Mouse (Mus musculus): ENCODE results near the gene Sfrp2.

Sfrp2 gene

DNA sequence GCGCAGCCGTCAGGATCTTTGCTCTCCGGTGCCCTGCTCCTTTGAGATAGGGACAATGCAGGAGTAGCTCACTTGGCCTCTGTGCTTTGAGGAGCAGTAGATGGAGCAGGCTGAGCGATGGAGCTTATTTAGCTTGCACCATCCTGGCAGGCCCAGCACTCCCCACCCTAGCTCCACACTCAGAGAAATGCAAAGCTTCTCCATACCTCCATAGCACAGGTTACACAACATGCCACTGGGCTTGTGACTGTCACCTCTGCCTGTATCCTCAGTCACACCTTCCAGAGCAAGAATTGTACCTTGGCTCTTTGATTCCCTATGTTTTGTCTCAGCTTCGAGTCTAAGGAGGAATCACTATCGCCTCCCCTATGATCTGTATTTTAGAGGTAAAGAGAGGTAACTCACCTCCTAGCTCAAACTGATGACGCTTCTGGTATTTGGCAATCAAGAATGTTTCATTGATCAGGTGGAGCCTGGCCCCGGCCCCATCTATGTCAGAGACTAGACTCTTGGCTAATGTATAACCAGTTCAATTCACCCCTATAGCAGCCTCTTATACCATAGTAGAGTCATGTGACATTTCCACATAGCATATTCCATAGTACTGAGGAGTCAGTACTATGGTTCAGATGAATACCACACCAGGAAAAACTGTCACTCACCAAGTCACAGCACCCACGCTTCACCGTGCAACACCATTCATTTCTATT, 5.2 kb downstream of the Sfrp2 start:
- no peak for DNase-seq (ENCODE audit: low spot score)

DNA sequence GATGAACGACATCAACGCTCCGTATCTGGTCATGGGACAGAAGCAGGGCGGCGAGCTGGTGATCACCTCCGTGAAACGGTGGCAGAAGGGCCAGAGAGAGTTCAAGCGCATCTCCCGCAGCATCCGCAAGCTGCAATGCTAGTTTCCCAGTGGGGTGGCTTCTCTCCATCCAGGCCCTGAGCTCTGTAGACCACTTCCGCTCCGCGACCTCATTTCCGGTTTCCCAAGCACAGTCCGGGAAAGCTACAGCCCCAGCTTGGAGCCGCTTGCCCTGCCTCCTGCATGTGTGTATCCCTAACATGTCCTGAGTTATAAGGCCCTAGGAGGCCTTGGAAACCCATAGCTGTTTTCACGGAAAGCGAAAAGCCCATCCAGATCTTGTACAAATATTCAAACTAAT, 7.2 kb downstream of the Sfrp2 start:
- no peak for DNase-seq (ENCODE audit: low spot score)

DNA sequence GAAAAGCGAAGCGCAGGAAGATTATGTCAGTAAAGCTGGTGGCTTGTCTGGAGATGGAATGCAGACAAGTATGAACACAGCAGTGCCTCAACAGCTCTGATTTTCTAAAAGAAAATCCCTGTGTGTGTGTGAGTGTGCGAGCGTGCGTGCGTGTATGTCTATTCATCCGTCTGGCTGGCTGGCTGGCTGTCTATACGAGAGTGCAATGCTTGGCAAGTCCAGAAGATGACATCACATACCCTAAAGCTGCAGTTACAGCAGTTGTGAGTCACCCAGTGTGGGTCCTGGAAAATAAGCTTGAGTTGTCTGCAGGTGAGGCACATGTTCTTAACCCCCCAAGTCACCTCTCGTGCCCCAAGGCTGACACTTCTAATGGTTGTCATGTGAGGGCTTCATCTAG, 9.3 kb downstream of the Sfrp2 start:
- no peak for DNase-seq (ENCODE audit: low spot score)

DNA sequence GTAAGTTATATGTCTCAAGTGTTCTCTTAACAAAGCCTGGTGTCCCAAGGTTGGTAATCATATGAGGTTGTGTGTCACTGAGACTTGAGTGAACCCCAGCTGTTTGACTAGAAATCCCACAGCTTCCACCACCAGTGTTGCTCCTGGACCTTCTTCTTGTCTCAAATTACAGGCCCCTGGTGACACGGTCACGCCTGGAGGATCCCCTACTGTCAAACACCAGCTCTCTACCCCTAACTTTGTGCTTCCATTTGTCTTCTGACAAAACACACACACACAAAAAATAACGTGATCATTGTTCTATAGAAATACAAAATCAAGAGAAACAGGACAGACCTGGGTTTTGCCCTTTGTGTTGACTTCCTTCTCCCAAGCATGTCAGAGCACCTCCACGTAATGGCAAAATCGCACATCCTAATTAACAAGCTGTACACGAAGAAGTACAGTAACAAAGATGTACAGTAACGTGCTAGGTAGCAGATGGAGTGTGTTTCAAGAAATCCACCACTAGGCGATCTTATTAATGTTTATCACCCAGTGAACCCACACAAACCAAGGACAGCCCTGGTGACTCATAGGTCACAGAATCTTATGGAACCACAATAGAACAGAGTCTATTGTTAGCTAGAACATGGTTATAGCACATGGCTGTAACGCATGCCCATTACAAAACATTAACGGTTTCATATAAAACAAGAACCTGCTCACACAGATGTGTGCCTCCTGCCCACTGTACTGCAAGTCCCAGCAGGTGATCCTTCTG, 15.5 kb downstream of the Sfrp2 start:
- DNase-seq (ENCODE audit: low spot score): no peak

DNA sequence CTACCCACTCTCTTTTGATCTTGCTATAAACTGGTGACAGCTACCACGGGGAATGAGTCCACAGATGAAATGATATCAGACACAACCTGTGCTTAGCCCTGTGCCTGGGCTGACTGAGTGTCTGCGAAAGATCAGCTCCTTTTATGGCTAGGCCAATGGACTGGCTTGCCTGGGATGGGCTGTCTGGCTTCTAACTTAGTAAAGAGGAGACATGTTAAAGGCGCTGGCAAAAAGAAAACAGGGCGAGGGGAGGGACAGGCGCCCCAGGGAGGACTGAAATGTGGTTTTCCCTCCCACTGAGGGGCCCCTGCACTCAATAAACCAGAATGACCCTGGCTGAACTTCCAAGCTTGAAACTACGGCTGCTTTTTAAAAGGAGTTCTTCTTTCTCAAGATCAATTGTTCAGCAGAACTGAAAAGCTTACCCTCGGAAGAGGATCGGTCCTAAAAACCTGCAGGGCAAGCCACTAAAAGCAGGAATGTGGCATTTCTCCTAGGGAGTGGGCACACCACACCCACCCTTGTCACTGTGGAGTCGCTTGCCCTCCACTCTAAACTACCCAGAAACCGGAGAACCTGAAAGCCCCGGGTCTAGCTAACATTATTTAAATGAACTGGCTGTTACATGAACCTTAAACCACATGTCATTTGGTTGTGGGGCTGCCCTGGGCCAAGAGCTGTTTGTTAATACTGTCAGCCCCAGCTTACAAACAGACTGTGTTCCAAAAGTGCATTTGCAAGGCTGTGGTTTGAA, 17.8 kb downstream of the Sfrp2 start:
- no peak for DNase-seq (ENCODE audit: low spot score)

DNA sequence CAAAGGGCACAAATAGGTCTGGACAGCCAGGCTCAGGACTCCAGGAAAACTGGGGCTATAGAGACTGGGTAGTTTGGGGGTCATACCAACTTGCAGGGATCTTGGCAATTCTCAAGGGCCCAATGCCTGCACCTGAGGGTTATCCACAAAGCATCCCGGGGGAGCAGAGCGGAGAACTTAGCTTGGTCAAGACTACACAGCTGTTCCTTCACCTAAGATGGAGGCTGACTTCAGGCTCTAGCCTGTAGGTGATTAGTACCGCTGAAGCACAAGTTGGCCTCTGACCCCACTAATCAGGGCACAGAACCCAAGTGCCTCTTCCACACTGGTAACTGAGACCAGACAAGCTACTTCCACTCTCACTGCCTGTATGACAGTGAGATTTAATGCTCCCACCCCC, 18.6 kb downstream of the Sfrp2 start:
- DNase-seq (ENCODE audit: low spot score): no peak

DNA sequence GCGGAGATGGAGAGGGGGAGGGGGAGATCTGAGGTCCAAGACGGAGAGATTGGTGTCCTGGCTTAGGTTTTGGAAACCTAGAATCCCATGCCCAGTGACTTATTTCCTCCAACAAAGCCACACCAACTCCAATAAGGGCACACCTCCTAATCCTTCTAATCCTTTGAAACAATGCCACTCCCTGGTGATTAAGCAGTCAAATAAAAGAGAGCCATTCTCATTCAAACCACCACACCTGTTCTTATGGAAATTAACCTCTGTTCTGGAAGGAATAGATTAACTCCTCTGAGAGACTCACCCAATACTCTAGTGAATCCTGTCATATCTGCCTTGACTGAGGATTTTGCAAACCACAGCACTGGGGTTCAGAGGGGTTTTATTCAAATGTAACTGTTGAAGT, 21.0 kb downstream of the Sfrp2 start:
- DNase-seq (ENCODE audit: low spot score): no peak

DNA sequence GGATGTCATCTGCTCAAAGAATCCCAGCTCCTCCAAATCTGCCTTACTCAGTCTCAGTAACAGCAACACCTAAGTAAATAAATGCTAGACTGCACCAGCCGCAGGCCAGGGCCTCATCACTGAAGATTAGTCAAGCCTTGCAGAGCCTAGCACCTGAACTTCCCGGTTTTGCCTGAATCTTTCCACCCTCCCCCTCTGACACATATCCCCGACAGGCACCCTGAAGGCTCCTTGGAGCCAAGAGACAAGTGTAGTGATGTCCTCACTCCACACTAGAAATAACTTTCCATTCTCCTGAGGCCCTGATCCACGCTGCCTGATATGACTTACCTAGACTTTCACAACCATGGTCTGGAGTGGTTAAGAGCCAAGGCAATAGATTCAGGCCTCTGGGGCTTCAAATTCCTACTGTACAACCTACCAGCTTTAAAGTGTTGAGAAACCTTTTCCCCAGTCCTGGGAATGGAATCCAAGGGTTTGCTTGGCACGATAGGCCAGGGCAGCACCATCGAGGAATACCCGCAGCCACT, 21.7 kb downstream of the Sfrp2 start:
- no peak for DNase-seq (ENCODE audit: low spot score)

DNA sequence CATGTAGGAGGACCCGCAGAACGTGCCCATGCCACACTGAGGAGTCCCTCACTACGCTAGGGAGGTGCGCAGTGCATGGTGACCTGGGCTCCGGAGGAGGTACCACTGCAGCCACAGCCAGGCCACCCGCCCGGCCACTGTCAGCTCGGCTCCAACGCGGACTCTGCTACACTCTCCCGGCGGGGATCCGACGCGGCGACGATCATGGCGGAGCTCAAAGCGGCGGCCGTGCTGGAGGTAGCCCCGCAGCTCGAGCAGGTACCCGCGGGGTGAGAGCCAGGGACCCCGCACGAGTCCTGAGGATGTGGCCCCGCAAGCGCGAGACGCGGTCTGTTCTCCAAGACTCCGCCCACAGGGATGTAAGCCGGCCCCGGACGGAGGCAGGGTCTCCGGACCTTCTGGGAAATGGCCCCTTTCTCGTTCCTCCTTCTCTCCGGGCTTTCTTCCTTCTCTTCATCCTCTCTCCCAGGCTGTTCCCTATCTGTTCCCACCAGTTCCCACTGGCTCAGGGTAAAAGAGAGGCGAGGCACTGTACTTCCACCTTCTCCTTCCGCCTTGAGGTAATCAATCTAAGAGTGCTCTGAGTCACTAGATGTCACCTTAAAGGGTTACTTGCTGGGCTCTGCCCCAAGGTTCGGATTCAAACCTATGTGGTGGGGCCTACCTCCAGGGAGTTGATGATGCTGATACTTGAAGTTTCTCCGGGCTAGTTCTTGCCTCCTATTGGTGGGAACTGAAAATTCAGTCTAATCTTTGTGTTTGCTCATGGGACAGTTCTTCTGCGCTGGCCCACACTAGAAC, 23.7 kb downstream of the Sfrp2 start:
- DNase-seq (ENCODE audit: low spot score): no peak

DNA sequence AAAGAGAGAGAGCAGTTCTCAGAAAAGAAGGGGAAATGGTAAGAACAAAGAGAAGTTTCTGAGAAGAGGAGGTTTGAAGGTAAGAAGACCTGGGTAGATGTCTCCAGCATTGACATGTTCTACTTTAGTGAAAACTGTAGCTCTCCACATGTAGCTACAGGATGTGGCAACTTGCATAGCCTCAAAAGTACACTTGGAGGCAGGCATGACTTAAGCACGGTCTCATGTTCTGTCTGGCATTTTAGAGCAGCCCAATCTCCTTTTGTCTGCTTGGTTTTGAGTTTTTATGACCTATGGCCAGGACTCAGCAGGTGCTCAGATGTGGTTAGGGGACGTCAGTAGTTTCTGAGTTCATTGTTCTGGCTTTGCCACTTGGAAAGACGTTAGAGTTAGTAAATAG, 25.3 kb downstream of the Sfrp2 start:
- no peak for DNase-seq (ENCODE audit: low spot score)

DNA sequence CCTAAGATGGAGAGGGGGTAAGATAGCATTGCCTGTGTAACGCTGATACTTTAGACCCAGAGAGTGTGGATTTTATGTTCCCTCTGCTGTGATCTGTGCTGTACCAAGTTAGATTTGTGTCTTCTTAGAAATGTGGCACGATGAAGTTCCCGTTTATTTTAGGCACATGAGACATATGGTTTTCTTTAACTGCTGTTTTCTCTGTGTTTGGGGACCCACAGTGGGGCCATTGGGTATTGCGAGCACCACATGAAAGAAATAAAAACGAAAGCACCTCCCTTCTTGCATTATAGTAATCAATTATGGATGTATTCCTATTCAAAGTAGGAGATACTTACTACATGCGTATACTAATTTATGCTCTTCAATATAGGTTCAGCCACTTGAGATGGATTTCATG, 31.0 kb downstream of the Sfrp2 start:
- DNase-seq (ENCODE audit: low spot score): no peak

DNA sequence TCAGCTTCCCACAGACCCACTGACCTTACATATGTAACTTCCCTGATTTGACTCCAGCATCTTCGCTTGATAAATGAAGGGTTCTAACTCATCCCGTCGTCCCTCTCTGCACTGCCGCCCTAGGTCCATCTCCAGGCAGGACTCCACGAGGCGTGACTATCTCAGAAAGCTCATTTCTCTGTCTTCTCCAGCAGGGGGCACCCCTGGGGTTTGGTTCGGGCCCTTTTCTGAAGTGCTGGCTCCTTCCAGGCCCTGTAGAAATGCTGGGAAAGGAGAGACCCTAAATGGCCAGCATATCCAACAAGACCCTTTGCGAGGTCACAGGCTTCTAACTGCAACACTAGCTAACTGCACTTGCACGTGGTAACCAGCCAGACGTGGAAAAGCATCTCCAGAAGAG, 31.7 kb downstream of the Sfrp2 start:
- peak; percentile 70 for DNase-seq (ENCODE audit: low spot score)

DNA sequence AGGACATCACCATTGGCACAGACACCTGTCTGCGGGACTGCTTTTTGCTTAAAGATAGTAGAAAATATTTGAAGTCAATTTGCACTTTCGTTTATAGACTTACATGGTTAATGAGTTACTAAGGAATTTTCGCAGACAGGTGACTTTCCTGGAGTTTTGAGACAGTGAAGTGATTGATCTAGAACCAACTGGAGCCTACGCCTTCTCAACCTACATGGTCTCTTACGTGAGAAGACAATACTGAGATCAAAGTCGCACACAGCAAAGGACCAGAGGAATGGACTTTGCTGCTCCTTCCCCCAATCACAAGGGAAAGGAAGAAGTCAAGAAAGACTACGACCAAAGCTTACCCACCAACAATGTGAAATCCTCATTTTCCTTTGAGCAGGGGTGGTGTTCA, 33.4 kb downstream of the Sfrp2 start:
- no peak for DNase-seq (ENCODE audit: low spot score)

DNA sequence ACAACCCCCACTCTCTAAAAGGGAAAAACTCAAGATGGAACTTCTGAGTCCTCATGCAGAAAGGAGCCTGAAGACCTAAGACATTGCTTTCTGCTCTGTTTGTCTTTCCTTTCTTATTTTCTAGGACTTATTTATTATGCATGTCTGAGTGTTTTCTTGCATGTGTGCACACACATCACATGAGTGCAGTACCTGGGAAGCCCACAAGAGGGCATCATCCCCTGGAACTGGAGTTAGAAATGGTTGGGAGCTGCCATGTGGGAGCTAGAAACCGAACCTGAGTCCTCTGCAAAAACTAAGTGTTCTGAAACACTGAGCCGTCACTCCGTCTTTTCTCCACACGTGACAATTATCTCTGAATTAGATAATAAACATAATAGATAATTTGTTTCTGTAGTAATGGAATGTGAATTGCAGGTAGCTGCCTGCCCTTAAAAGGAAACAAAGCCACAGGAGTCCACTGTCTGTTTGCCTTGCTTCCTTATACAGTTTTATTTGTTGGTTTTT, 35.6 kb downstream of the Sfrp2 start:
- no peak for DNase-seq (ENCODE audit: low spot score)

DNA sequence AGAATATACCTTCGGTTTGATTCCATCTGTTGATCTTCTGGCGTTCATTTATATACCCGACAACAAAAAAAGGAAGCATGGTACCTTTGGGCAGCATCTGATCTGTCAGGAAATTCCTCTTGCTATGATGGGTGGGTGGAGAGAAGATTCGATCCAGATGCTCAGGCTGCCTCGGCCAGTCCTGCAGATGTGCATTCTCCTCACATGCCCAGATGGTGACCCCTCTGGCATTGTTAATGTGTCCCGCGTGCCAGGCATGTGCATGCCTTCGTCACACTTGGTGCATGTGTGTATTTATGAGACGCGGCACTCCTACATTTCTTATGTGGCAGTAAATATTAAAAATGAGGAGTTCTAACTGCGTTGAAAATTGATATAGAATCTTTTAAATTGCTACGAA, 42.4 kb downstream of the Sfrp2 start:
- no peak for DNase-seq (ENCODE audit: low spot score)

DNA sequence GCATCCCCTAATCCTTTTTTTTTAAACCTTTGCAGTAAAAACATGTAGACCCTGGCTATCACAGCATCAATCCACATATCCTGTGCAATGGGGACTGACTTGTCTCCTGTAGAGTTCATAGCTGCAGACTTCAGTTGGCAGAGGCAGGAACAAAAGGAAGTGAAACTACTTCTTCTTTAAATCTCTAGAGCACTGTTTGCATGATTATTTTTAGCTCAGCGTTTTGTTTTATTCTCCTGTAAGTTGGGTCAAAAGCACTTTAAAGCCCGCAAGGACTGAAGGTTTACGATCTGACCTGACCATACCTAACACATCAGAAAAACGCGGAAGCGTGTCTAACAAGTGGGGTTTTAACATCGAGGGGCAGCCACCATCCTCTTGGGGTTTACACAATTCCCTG, 45.9 kb downstream of the Sfrp2 start:
- DNase-seq (ENCODE audit: low spot score): no peak

DNA sequence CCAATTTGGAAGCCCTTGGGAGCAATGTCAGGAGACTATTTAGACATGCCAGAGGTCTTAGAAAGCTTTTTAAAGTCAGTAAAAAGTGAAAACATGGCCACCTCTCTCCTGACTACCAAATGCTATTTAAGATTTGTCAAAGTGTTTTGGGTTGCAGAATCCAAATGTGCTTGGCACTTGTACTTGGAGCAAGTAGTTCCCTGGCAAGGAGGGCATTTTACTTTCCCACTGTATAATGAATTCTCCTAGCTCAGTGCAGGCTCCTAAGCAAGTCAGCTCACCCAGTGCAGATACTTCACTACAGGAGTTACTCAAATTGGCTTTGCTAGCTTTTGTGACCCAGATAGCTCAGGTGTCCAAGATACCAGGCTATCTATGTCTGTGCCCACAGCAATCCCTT, 46.7 kb downstream of the Sfrp2 start:
- no peak for DNase-seq (ENCODE audit: low spot score)

DNA sequence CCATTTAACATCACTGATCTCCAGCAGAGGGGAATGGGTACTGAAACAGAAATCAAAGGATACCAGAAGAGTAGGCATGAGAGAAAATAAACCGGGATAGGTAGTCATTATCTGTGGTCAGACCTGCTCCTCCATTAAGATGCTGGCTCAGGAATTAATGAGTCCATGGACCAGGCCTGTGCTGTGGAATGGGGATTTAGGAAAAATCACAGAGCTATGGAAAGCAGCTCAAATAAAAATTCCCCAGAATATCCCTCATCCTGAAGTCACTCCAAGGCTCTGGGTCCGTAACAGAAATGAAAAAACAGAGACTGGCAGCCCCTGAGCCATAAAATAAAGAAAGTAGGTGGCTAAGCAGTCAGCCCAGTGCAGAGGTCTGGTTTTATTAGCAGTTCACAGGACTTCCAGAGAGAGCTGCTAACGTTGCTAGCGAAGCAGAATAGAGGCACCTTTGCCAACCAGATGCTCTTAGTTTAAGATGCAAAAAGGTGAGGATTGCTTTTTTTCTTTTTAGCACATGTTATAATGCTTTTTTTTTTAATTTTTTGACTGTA, 50.3 kb downstream of the Sfrp2 start:
- no peak for DNase-seq (ENCODE audit: low spot score)

DNA sequence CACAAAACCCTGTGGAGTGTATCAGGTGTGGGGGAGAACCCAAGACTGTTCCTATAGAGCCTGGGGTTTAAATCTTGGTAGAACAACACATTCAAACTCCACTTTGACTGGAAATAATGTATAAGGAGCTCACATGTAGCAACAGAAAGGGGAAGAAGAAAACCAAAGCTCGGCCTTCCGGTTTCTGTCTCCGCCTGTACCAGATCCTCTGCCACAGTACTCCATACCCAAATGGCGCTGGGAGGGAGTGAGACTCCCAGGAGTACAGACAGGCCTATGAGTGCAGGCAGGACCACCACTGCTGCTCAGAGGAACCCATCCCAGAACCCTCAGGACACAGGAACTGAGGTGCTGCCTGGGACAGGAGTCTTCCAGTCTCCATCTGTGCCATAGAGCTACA, 57.7 kb downstream of the Sfrp2 start:
- DNase-seq (ENCODE audit: low spot score): no peak
